In the genomic region with DNA sequence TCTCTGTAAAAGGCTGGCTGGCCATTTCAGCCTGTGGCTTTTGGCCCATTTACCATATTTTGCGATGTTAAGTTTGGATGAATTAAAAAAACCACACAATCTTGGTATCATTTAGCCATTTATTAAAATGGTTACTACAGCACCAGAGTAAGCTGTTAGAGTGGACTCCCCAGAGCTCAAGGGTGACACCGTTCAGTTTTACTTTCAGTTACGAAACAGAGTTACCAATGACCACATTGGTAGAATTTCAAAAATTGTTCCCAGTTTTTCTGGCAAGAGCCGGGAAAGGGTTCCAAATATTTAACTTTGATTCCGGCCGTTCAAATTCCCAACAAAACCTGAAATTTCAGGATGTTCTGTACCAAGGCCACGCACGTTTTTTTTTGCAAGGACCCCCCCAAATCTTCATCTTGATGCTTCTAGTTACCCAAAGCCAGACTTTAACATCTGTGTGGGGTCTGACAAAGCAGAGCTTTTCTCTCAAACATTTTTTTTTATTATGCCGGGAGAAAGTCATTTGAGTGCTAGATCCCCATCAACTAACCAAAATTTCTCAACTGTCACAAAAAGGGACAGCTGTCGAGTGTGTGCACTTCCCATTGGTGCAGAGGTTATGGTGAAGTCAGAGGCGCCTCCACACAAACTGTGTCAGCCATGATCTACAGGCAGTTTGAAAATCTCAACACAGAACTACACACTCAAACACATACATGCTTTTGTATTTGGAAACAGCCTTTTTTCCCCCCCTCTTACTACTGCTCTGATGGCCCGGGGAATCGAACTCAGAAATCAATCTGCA, we compare ENCODE assay signal across 8 mouse cellular contexts. TPM values are rescaled to one million over a fixed set of nuclear protein-coding genes. Genes with fewer than 3 reads are reported as not detected.
DNase-seq lines count a peak whose midpoint lies in the region; ATAC-seq and TF ChIP-seq lines count a peak whose summit lies in the region.

No protein-coding gene starts in this region.

- intact Hi-C loops in left cerebral cortex, postnatal 10 days (cut with DNase I) = loop anchor here (10.0 kb wide), 2 partner anchors 238 to 488 kb away; no protein-coding TSS in a partner anchor

- ATAC-seq in kidney, postnatal 0 days (replicated peaks; ENCODE audit: low FRiP score, low read depth) = no peak
- ATAC-seq in hindbrain, embryonic 16.5 days = no peak
- no peak for ATAC-seq in midbrain, embryonic 15.5 days (replicated peaks)

- peak overlapping the region; percentile 96 for H3K4me3 ChIP-seq in kidney, postnatal 0 days (replicated peaks; ENCODE audit: low read depth, low read length)
- peak overlapping the region; percentile 86; the same call in 1 of the 2 replicates for H3K4me3 ChIP-seq in cortical plate, adult 2 months (ENCODE audit: insufficient read depth, low read length)
- peak overlapping the region; percentile 91 for H3K4me3 ChIP-seq in hindbrain, embryonic 16.5 days (ENCODE audit: low read length)
- peak overlapping the region; percentile 80 for H3K4me3 ChIP-seq in midbrain, embryonic 15.5 days

- H3K4me2 ChIP-seq in kidney, postnatal 0 days (ENCODE audit: low read length) = peak overlapping the region; percentile 79
- H3K4me2 ChIP-seq in hindbrain, embryonic 16.5 days (ENCODE audit: low read length) = peak overlapping the region; percentile 80
- H3K4me2 ChIP-seq in midbrain, embryonic 15.5 days = peak overlapping the region; percentile 74

- TF ChIP-seq CTCF in kidney, postnatal 0 days (IDR thresholded peaks at IDR 0.05; ENCODE audit: low read depth) = no peak
- TF ChIP-seq CTCF in cortical plate, adult 2 months (IDR thresholded peaks at IDR 0.05; ENCODE audit: extremely low read depth, insufficient read depth, low read length) = no peak

- no peak overlapping the region for H3K27ac ChIP-seq in kidney, postnatal 0 days
- H3K27ac ChIP-seq in cortical plate, adult 2 months (ENCODE audit: insufficient read depth, low read length) = no peak overlapping the region
- H3K27ac ChIP-seq in hindbrain, embryonic 16.5 days (ENCODE audit: low read depth, low read length) = no peak overlapping the region
- H3K27ac ChIP-seq in midbrain, embryonic 15.5 days = no peak overlapping the region

- no peak for TF ChIP-seq POLR2A in cortical plate, adult 2 months (IDR thresholded peaks at IDR 0.05; ENCODE audit: extremely low read depth, insufficient read depth, low read length)

- peaks cover 45% of the 10 kb centered on the region for H3K36me3 ChIP-seq in kidney, postnatal 0 days (ENCODE audit: insufficient read depth, low read length)
- peaks cover 34% of the 10 kb centered on the region for H3K36me3 ChIP-seq in hindbrain, embryonic 16.5 days (ENCODE audit: control insufficient read depth, insufficient read depth, low read length)
- peaks cover 35% of the 10 kb centered on the region for H3K36me3 ChIP-seq in midbrain, embryonic 15.5 days (replicated peaks)

- 0 out of 2 replicates have a peak, but pooled peaks cover 6% of the 10 kb centered on the region for H3K4me1 ChIP-seq in kidney, postnatal 0 days (replicated peaks; ENCODE audit: insufficient read depth, low read length)
- peaks cover 2% of the 10 kb centered on the region; the same call in 1 of the 2 replicates for H3K4me1 ChIP-seq in cortical plate, adult 2 months (ENCODE audit: control insufficient read depth, insufficient read depth, low read length)
- H3K4me1 ChIP-seq in hindbrain, embryonic 16.5 days (ENCODE audit: control insufficient read depth, insufficient read depth, low read depth, low read length) = peaks cover 25% of the 10 kb centered on the region
- peaks cover 45% of the 10 kb centered on the region for H3K4me1 ChIP-seq in midbrain, embryonic 15.5 days

- no peak for DNase-seq in kidney, postnatal 0 days (ENCODE audit: low spot score)
- no peak for DNase-seq in kidney, postnatal 4 days
- no peak for DNase-seq in spleen, postnatal 14 days (ENCODE audit: low spot score in 2 of 2)
- DNase-seq in left cerebral cortex, postnatal 10 days (ENCODE audit: extremely low spot score in 1 of 2, low spot score in 2 of 2) = no peak
- no peak for DNase-seq in embryo, embryonic 11 days

- H3K27me3 ChIP-seq in kidney, postnatal 0 days (ENCODE audit: insufficient read depth, low read length) = no peaks in the 10 kb centered on the region
- H3K27me3 ChIP-seq in hindbrain, embryonic 16.5 days (replicated peaks; ENCODE audit: control insufficient read depth, insufficient read depth, low read length) = no peaks in the 10 kb centered on the region
- H3K27me3 ChIP-seq in midbrain, embryonic 15.5 days (replicated peaks) = no peaks in the 10 kb centered on the region

- H3K9ac ChIP-seq in kidney, postnatal 0 days (ENCODE audit: low read depth, low read length) = peak overlapping the region; percentile 99; the same call in 1 of the 2 replicates
- H3K9ac ChIP-seq in hindbrain, embryonic 16.5 days (ENCODE audit: low read depth, low read length) = peak overlapping the region; percentile 20; the same call in 1 of the 2 replicates
- peak overlapping the region; percentile 26; the same call in 1 of the 2 replicates for H3K9ac ChIP-seq in midbrain, embryonic 15.5 days

- WGBS in kidney, postnatal 0 days = 34% methylated on average over 13 of the region's 13 CpGs
- 63% methylated on average over 13 of the region's 13 CpGs for WGBS in hindbrain, embryonic 16.5 days
- 68% methylated on average over 13 of the region's 13 CpGs for WGBS in midbrain, embryonic 15.5 days

- H3K9me3 ChIP-seq in kidney, postnatal 0 days (replicated peaks; ENCODE audit: low read length) = no peaks in the 10 kb centered on the region
- H3K9me3 ChIP-seq in hindbrain, embryonic 16.5 days (ENCODE audit: control insufficient read depth, low read length) = no peaks in the 10 kb centered on the region
- H3K9me3 ChIP-seq in midbrain, embryonic 15.5 days = no peaks in the 10 kb centered on the region

RNA-seq across cellular contexts. Expression of a gene that starts 2.8 kb away (rescaled TPM):
- polyA plus RNA-seq in kidney, postnatal 0 days (2015; fragmentation: Nextera tagmentation; extraction: Ambion mirVana) = 111 and 113 TPM in 2 replicates
- polyA plus RNA-seq in cortical plate, adult 2 months (2012; rRNA removed) = 52.4 and 58.6 TPM in 2 replicates
- polyA plus RNA-seq in hindbrain, embryonic 16.5 days (2015; fragmentation: Nextera tagmentation; extraction: Ambion mirVana) = 87.4 and 111 TPM in 2 replicates
- polyA plus RNA-seq in midbrain, embryonic 15.5 days (2015; fragmentation: Nextera tagmentation; extraction: Ambion mirVana) = 121 and 125 TPM in 2 replicates
- total RNA-seq in left cerebral cortex, postnatal 10 days (2021) = 10 to 100 TPM; 69.3 to 72.2 TPM

RNA-seq across cellular contexts. Expression of a gene that starts 54.0 kb away (rescaled TPM):
- polyA plus RNA-seq in kidney, postnatal 0 days (2015; fragmentation: Nextera tagmentation; extraction: Ambion mirVana) = 44.3 and 56.2 TPM in 2 replicates
- 57.3 and 59.2 TPM in 2 replicates for polyA plus RNA-seq in cortical plate, adult 2 months (2012; rRNA removed)
- 127 and 139 TPM in 2 replicates for polyA plus RNA-seq in hindbrain, embryonic 16.5 days (2015; fragmentation: Nextera tagmentation; extraction: Ambion mirVana)
- polyA plus RNA-seq in midbrain, embryonic 15.5 days (2015; fragmentation: Nextera tagmentation; extraction: Ambion mirVana) = 132 and 144 TPM in 2 replicates
- total RNA-seq in left cerebral cortex, postnatal 10 days (2021) = 10 to 100 TPM; 85.2 to 91.0 TPM

Comparison
In these comparisons a context has a peak if more than half of its experiments do, and no peak if none do; other contexts are left out.
1. H3K9ac ChIP-seq: peak in every context shown above with its lines; median percentile 99 in kidney, postnatal 0 days; 26 in midbrain, embryonic 15.5 days; 20 in hindbrain, embryonic 16.5 days.